Mouse (Mus musculus): Measurements from ENCODE around the gene Prmt2.

Prmt2 gene

GRCm38 (mm10) chr10:76237341-76238225, at the start of gene Prmt2:
Prmt2 (minus strand) TSS chr10:76237865.
- peak; percentile 87 for DNase-seq

GRCm38 (mm10) chr10:76278541-76279097, 41.0 kb upstream of the Prmt2 start:
- DNase-seq = no peak

GRCm38 (mm10) chr10:76275256-76275655, 37.6 kb upstream of the Prmt2 start:
- no peak for DNase-seq

- DNase-seq = no peak
Observed at GRCm38 (mm10) chr10:76271238-76271637, 33.6 kb upstream of the Prmt2 start.

- no peak for DNase-seq
Observed at GRCm38 (mm10) chr10:76262431-76262830, 24.8 kb upstream of the Prmt2 start.

- no peak for DNase-seq
Observed at GRCm38 (mm10) chr10:76261447-76261846, 23.8 kb upstream of the Prmt2 start.

GRCm38 (mm10) chr10:76260358-76261059, 22.8 kb upstream of the Prmt2 start:
- no peak for DNase-seq

GRCm38 (mm10) chr10:76259566-76260232, 22.0 kb upstream of the Prmt2 start:
- DNase-seq = no peak

- DNase-seq = no peak
Observed at GRCm38 (mm10) chr10:76257719-76258390, 20.2 kb upstream of the Prmt2 start.

GRCm38 (mm10) chr10:76257231-76257630, 19.6 kb upstream of the Prmt2 start:
- DNase-seq = no peak

- no peak for DNase-seq
Observed at GRCm38 (mm10) chr10:76255617-76256016, 18.0 kb upstream of the Prmt2 start.

- DNase-seq = peak; percentile 32
Observed at GRCm38 (mm10) chr10:76253536-76253935, 15.9 kb upstream of the Prmt2 start, which contains the start of gene S100b. S100b (plus strand) TSS chr10:76253853.

- no peak for DNase-seq
Observed at GRCm38 (mm10) chr10:76253079-76253478, 15.4 kb upstream of the Prmt2 start.

- no peak for DNase-seq
Observed at GRCm38 (mm10) chr10:76250870-76251269, 13.2 kb upstream of the Prmt2 start.

GRCm38 (mm10) chr10:76248647-76248968, 10.9 kb upstream of the Prmt2 start:
- peak; percentile 18 for DNase-seq

GRCm38 (mm10) chr10:76247960-76248646, 10.4 kb upstream of the Prmt2 start:
- DNase-seq = no peak

GRCm38 (mm10) chr10:76246601-76247000, 8.9 kb upstream of the Prmt2 start:
- DNase-seq = no peak

GRCm38 (mm10) chr10:76245106-76245505, 7.4 kb upstream of the Prmt2 start:
- DNase-seq = no peak

GRCm38 (mm10) chr10:76239401-76239800, 1.7 kb upstream of the Prmt2 start:
- DNase-seq = no peak

- no peak for DNase-seq
Observed at GRCm38 (mm10) chr10:76229627-76230026, 8.0 kb downstream of the Prmt2 start.

GRCm38 (mm10) chr10:76225944-76226343, 11.7 kb downstream of the Prmt2 start:
- no peak for DNase-seq

- DNase-seq = no peak
Observed at GRCm38 (mm10) chr10:76218240-76218639, 19.4 kb downstream of the Prmt2 start.
